Mouse (Mus musculus) heart, adult 18-20 months (tissue): ENCODE measurements at regions not wholly inside any gene's neighbourhood (a gene's known extent, or its start where the extent isn't known, plus 50 kb on each side); places are given as distances from the start of the nearest gene placed in this dataset.

Experiments
- DNase-seq, 2 experiments: peaks; one replicate each; pipeline ENCODE4 v3.0.0; 2021 to 2022; ENCODE audit warnings: mixed read lengths in 1 of 2

GRCm38 (mm10) chr5:106172162-106172561 lies 285.8 kb downstream of the Barhl2 start:
- no peak for DNase-seq

- no peak for DNase-seq
Measured at GRCm38 (mm10) chr5:106170405-106170804, 287.6 kb downstream of the Barhl2 start.

DNA sequence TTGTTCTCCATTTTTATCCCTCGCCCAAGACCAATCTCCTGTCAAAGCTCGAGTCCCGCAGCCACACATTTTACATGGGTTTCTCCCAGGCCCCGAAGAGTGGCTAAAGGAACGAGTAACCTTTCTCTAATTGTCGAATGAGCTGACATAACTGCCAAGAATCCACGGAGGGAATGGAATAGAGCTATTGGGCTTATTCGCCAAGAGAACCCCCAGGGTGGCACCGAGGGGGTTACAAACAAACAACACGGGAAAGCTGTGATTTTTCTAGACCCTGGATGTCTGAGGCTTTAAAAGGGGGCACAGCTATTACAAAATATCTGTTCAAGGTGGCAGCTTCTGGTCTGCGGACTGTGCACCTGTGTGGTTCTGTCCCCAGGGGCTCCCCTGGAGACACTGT lies 290.4 kb downstream of the Barhl2 start:
- DNase-seq: no peak

DNA sequence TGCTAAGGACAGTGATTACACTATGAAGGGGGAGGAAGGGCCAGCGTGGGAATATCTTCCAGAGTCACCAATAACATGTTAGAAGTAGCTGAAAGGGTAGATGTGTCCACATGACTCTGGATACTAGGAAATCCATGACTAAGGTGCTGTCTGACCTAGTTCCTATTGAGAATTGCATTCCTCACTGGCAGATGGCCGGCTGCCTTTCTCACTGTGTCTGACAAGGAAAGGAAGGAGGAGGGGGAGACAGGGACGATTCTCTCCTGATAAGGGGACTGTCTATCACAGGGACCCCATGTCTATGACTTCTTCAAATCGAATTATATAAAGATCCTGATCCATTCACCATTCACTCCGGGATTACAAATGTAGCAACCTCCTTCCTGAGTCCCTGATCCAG lies 289.9 kb downstream of the Zfp326 start:
- no peak for DNase-seq

DNA sequence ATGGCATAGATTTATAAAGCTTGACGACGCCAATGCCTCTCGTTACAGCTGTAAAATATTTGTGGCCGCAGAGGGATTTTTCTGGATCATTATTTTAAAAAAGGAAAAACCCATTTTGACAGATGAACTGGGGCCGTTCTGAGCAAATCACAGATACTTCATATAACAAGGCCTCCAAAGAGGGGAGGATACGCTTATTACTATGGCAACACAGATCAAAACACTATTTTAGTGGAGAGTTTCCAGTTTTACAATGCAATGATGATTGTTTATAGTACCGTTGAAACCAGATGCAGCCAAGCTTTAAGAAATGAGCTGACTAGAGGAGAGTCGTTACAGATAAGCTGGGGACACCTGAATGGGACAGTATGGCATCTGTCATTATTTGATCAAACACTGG lies 287.8 kb downstream of the Zfp326 start:
- DNase-seq: no peak

- DNase-seq: no peak
Measured at GRCm38 (mm10) chr5:106162981-106163653, 286.8 kb downstream of the Zfp326 start.

GRCm38 (mm10) chr5:106139109-106139508 lies 262.7 kb downstream of the Zfp326 start:
- no peak for DNase-seq

GRCm38 (mm10) chr5:106122928-106123327 lies 246.6 kb downstream of the Zfp326 start:
- DNase-seq: no peak

DNA sequence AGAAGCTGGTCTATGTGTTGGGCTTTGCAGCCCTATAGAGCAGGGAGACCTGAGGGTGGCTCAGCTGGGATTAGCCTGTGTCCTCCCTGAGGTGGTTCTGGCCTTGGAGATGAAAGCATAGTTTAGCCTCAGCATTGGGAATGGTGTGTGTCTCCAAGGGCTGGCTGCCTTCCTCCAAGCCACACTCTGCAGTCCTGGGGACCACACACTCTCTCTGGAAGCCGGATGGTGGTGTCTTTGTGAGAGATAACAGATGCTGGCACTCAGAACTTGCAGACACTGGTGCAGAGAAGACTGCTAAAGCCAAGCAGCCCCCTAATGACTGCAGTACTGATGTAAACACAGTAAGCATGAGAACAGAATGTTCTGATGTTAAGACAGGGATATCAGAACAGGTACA lies 243.2 kb downstream of the Zfp326 start:
- no peak for DNase-seq

DNA sequence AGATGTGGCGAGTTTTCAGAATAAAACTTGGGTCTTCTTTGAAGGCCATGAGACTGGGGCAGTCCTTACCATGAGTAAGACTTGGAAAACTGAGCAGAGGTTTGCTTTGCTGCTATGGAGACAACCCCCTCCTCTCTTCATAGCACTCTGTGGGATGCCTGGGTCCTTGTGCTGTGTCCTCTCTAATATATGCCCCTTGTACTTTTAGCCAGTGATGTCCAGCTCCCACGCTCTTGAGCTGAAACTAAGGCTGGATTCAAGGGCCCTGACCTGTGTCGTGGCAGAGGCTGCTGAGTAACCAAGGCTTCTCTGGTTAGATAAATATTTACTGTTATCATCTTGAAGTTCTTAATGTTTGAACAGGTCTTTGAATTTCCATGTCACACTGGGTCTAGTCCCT lies 236.8 kb downstream of the Zfp326 start:
- DNase-seq: no peak

GRCm38 (mm10) chr5:106108474-106108971 lies 232.2 kb downstream of the Zfp326 start:
- DNase-seq: no peak

DNA sequence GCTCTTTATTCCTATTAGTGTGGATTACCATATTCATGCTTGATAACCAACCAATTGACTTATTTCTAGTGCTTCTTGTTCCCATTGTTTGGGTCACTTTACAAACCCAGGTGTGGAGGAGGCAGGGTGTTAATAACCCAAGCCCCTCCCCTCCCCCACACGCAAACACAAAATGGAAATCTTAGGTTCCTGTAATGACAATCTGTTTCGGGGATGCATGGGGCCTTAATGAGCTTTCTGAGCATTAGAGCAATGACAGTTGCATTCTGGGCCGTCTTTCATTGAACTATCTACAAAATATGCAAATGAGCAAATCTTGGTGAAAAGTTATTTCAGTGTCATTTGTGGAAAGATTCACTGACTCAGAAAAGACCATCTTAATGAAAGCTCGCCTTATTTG lies 225.9 kb downstream of the Zfp326 start:
- DNase-seq: no peak

DNA sequence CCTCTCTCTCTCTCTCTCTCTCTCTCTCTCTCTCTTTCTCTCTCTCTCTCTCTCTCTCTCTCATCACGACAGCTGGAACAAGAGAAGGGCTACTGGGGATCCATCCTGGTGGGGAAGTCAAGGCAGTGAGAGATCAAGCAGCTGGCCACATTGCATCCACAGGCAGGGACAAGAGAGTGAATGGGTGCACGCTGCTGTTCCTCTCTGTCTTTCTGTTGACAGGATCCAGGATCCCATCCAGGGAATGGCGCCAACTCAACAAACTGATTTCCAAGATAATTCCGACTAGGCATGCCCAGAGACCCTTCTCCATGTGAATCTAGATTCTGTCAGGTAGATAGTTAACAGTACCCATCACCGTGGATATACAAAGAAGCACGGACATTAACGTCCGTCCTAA lies 222.5 kb downstream of the Zfp326 start:
- DNase-seq: no peak

GRCm38 (mm10) chr5:106089332-106089731 lies 213.0 kb downstream of the Zfp326 start:
- no peak for DNase-seq

- no peak for DNase-seq
Measured at GRCm38 (mm10) chr5:106088478-106089185, 212.3 kb downstream of the Zfp326 start.

GRCm38 (mm10) chr5:106083786-106084185 lies 207.4 kb downstream of the Zfp326 start:
- DNase-seq: no peak

DNA sequence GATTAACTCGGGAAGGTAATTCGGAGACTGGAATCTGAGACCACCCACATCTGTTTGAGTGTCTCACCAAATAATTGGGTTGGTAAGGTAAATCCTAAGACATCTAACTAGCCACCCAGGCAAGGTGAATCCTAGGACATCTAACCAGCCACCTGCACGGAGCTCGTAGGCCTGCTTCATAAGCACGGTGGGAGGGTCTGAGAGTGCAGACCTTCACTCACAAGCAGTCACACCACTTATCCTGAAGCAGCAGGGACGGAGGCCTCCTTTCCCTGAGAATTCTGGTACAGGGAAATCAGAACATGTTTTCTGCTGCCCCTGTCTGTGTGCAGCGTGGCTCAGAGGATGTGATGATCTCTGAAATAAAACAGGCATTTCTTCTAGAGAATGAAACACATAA lies 206.5 kb downstream of the Zfp326 start:
- no peak for DNase-seq

- no peak for DNase-seq
Measured at GRCm38 (mm10) chr5:106067124-106067551, 190.8 kb downstream of the Zfp326 start.

GRCm38 (mm10) chr5:106066706-106067105 lies 190.3 kb downstream of the Zfp326 start:
- no peak for DNase-seq

DNA sequence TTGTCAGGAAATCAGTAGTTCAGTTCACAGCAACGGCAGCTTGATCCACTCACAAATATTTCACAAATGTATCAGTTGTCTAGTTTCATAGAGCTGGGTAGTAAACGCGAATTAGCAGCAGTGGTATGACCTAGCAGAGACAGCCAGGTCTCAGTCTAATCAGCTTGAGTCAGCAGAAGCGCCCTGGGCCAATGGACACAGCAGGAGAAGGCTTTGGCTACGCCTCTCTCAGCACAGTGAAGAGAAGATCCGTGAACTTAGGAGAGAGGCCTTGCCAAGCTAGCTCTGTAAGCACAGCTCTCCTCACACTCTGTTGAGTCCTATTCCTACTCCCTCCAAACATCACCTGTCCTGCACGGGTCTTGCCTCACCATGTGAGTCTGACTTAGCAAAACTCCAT lies 188.0 kb downstream of the Zfp326 start:
- no peak for DNase-seq

DNA sequence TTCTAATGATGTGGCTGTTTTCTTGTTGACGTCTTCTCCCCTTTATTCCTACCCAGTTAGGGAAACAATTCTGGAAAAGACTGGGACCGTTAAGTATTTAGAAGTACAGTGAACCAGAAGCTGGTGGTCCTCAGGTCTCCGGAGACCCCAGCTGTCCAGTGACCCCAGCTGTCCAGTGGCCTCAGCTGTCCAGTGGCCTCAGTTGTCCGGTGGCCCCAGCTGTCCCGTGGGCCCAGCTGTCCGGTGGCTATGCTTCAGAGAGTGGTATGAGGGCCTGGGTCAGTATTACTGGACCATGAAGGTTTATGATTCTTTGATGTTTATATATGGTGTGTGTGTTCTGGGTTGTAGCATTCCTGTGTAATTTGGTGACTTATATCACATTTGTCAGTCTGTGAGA lies 186.6 kb downstream of the Zfp326 start:
- no peak for DNase-seq

DNA sequence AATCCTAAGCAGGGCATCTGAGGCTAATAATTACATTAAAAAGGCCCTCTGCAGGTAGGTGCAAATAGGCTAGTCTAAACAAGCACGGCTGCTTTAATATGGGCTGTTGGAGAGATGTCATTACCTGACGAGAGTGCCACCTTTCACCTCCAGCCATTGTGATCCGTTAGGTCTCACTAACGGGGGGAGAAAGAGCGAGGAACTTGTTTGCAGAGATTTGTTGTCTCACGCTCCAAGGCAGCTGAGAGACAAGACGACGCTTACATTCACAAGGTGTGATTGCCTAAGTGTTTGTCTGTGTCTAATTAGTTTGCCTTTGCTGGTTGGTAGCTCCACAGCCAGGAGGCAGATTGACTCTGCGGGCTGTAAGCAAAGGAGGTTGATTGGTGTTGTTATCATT lies 180.3 kb downstream of the Zfp326 start:
- DNase-seq: no peak

DNA sequence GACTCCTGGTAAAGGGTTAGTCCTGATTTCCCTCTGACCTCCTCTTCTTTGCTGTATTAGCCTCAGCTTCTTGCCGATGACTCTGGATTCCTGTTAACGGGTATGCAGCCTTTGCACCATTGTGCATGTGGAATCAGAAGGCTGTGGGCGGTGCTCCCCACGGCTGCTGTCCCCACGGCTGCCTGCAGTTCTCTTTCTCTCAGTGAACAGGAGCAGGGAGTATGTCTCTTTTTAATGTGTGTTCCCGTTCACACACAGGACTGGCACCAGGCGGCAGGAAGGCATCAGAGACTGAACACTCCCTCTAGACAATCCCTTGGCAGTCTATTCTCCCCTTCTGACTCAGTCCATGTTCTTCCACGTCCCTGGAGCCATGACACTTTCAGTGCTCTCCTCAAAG lies 178.9 kb downstream of the Zfp326 start:
- no peak for DNase-seq

GRCm38 (mm10) chr5:106051026-106051425 lies 174.7 kb downstream of the Zfp326 start:
- DNase-seq: no peak
